Mouse (Mus musculus): ENCODE data around the gene Rpl32.

GRCm38 (mm10) chr6:115801811-115802210 is 6.7 kb downstream of the Rpl32 start:
- TF ChIP-seq GATA1 (IDR thresholded peaks at IDR 0.05; ENCODE audit: low read length): no peak
- TF ChIP-seq TAL1 (IDR thresholded peaks at IDR 0.05; ENCODE audit: low read length): no peak

Measured in erythroblast, embryonic 14.5 days (primary cell).